Mouse (Mus musculus) thymus, postnatal 14 days (tissue): ENCODE results near the gene Rnf217.

Source experiments
- DNase-seq: peaks from one replicate; pipeline ENCODE4 v3.0.0; 2021

The Rnf217 gene

DNA sequence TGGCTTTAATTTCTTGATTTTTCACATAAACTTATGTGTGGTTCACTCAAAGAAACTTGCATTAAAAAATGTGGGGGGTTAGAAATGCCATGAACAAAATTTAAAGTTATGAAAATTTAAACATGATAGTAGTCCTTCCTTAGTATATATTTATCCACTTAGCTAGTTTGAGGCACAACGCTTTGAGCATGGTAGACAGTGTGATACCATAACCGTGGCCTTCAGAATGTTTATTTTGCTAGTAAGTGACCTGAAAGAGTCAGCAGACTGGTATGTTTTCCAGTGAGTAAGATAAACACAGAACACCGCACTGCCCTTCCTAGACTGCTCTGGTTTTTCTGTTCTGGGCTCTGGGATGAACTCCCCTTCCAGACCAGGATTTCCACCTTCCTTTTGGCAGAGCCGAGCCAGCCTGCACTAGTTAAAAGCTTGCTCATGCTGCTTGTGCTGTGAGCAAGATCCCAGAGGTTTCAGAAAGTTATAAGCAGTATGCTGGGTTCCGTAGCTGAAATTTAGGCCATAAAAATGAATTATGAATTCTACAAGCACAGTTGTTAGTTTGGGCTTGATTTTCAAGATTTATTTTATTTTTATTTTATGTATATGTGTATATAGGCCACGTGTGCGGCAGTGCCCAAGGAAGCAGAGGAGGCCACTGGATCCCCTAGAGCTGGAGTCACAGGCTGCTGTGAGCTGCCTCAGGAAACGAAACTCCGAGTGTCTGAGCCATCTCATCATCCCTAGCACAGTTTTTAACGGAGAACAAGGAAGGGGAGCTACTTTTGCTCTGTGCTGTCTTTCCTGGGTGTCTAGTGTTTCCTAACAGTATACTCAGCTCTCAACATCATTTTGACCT lies 141.7 kb downstream of the Rnf217 start:
- no peak for DNase-seq

DNA sequence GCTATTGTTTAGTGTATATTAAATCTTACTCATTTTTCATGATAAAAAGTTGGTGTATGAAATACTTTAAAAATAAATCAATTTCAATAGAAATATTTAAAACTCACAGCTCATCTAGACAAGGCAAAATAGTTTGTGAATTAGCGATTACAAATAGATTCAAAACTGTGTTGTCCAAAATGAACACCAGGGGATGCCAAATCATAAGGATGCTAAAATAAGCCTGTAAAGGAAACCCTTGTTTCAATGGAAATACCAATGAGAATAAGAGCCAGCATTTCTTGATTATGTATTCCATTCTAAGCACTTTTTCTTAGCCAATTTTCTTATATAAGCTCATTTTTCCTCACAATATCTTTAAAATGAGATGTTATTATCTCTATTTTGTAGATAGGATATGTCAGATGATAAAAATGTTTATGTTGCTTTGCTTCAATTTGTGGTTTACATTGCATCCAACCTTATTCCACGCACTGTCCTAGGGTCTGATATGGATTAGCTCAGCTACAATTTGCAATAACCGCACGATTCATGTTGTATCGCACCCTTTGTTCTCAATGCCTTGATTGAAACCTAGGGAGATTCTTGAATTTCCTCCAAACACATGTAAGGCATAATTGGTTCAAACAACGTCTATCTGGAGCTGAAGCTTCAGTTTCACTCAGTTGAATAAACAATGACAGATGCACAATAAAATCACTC lies 143.0 kb downstream of the Rnf217 start:
- no peak for DNase-seq

GRCm38 (mm10) chr10:31465424-31465823 lies 143.6 kb downstream of the Rnf217 start:
- DNase-seq, result no peak

DNA sequence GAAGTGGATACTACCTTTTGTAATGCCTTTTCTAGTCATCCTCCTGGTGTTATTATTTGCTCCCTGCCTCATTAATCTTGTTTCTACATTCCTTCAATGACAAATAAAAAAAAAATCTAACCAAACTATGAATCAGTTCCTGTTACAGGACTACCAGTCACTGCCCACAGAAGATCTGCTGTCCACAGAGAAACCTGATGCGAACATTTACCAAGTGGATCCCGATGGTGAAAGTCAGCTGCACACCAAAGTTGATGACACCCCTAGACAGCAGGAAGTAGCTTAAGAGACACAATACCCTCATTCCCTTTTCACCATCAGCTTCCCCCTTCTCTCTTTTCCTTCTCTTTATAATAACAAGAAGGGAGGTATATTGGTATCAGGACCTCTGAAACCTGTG lies 145.9 kb downstream of the Rnf217 start:
- DNase-seq, result no peak

DNA sequence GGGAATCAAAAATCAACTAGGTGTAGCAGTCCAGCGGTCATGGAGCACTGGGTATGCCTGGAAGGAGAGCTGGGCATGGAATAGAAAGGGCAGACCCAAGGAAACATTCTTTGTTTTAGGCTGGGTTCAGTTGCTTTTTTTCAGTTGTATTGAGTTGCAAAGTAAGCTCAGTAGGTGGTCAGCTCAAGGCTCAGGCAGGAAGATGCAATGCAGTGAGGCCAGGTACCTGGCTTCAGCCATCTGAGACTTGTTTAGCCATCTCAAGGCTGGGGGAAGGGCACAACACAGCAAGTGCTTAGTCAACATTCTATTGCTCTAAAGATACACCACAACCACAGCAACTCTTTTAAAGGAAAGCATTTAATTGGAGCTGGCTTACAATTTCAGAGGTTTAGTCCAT lies 152.2 kb downstream of the Rnf217 start:
- no peak for DNase-seq

DNA sequence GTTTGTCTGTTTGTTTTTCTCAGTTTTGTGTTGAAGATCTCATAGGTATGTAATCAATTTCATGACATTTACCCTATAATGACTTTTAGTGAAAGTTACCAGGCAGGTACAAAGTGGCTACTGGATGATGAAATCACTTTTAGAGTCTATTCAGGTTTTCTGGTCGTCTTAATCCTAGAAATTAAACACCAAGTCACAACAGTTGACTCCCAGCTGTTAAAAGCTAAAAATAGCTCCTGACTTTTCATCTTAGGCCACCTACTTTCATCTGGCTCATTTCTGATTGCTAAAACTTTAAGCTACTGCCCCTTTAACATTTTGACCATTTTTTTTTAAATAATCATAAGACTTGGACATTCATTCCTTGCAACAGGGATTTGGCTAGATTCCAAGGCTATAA lies 161.9 kb downstream of the Rnf217 start:
- no peak for DNase-seq

DNA sequence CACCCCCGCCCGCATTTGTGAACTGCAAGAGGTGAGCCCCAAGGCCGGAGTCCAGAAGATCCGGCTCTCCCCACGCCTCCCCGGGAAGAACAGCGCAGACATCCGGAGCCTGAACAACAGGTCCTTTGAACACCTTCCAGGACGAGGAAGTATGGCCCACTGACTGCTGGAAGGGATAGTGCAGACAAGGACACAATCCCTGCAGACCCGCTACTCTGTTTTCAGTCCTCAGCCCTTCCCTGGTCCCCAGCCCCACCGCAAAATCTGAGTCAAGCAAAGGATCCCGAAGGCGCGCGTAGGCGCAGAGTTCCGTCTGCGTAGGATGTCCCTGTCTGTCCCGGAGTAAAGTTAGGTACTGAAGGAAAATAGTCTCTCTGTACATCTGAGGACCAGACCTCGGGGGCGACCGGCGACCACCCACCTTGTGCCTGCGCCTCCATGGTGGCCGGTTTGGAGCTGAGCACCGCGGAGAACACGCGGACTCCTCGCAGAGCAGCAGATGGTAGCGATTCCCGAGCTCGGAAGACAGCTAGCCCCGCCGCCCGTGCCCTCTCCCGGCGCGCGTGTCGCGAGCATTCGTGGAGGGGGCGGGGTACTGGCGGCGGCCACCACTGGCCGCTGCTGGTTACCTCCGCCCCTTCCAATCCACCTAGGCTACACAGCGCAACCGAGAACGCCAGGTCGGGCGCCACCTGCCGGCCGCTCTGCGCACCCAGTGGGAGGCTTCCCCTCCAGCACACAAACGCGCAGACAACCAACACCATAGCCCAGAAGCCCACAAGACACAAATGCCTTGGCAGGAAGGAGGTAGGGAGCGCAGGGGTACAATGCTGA lies 163.5 kb downstream of the Rnf217 start, which contains the start of gene Tpd52l1:
Gene Tpd52l1, minus strand, starts transcription at position 668 of the 834 bp plus-strand sequence.
- DNase-seq, result peak; percentile 65

DNA sequence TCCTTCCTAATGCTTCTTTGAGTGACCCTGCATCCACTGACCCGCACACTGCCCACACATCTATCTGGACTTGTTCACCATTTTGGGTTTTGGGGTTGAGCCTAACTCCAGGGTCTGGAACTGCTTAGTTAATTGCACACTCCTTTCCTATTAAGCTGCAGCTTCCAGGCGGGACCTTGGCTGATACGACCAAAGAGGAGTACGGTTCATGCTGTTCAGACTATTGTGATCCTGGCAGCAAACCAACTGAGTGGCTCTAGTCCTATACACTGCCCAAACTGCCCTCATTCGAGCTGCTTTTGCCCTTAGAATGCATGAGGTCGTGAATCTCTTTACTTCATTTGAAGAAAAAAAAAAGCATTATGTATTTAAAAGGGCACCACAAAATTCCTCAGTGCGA lies 164.8 kb downstream of the Rnf217 start:
- no peak for DNase-seq
